Comparison of ENCODE assay signal across 8 mouse cellular contexts in the genomic region with DNA sequence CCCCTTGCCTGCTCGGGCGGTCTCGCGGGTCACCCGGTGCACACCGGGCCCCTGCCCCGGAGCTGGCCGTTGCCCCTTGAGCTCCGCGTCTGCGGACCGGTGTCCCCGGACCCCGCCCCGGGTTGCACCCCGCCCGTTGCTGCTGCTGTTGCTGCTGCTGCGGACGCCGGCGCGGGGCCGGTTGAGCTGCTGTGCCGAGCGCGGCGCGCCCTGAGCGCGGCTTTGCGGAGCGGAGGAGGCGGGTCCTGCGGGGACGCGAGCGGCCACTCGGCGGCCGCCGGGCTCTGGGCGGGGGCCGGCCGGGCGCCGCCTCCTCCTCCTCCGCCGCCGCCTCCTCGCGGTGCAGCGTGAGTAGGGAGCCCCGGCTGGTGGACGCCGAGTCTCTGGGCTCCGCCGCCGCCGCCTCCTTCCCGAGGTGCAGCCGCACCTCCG. TPM values are rescaled to one million over a fixed set of nuclear protein-coding genes. Genes with fewer than 3 reads are reported as not detected.
DNase-seq lines count a peak whose midpoint lies in the region; ATAC-seq and TF ChIP-seq lines count a peak whose summit lies in the region.

No protein-coding gene starts in this region.

- 0% methylated on average over 13 of the region's 62 CpGs for WGBS in hindbrain, postnatal 0 days

- peak overlapping the region; percentile 94 for H3K4me3 ChIP-seq in cortical plate, adult 2 months (ENCODE audit: insufficient read depth, low read length)
- H3K4me3 ChIP-seq in hindbrain, postnatal 0 days (ENCODE audit: low read length), result peak overlapping the region; percentile 56
- H3K4me3 ChIP-seq in megakaryocyte, embryonic 14.5 days (replicated peaks), result peak overlapping the region; percentile 100

- peak; percentile 77 for ATAC-seq in hindbrain, postnatal 0 days

- DNase-seq in adrenal gland, adult 8-10 months, result peak; percentile 79
- DNase-seq in gastrocnemius, adult 8-10 months (ENCODE audit: low spot score in 2 of 2), result peak; percentile 70 to 80
- DNase-seq in hindbrain, postnatal 0 days (ENCODE audit: low spot score), result peak; percentile 91
- peak; percentile 53 to 77 for DNase-seq in left cerebral cortex, adult 9 months (ENCODE audit: low spot score in 2 of 2)
- DNase-seq in right cerebral cortex, adult 2 months (ENCODE audit: low spot score in 2 of 2), result peak; percentile 72 to 77
- no peak for DNase-seq in thymus, postnatal 4 days

- H3K27me3 ChIP-seq in hindbrain, postnatal 0 days (ENCODE audit: insufficient read depth, low read length), result no peaks in the 10 kb centered on the region
- H3K27me3 ChIP-seq in megakaryocyte, embryonic 14.5 days (replicated peaks), result peaks cover 2% of the 10 kb centered on the region

- no peaks in the 10 kb centered on the region for H3K36me3 ChIP-seq in hindbrain, postnatal 0 days (ENCODE audit: insufficient read depth, low read length)
- no peaks in the 10 kb centered on the region for H3K36me3 ChIP-seq in megakaryocyte, embryonic 14.5 days (replicated peaks; ENCODE audit: low read length)

- H3K4me1 ChIP-seq in cortical plate, adult 2 months (ENCODE audit: control insufficient read depth, insufficient read depth, low read length), result peaks cover 1% of the 10 kb centered on the region; the same call in 1 of the 2 replicates
- 0 out of 2 replicates have a peak, but pooled peaks cover 4% of the 10 kb centered on the region for H3K4me1 ChIP-seq in hindbrain, postnatal 0 days (ENCODE audit: insufficient read depth, low read length)
- H3K4me1 ChIP-seq in megakaryocyte, embryonic 14.5 days, result peaks cover 15% of the 10 kb centered on the region

- TF ChIP-seq CTCF in cortical plate, adult 2 months (IDR thresholded peaks at IDR 0.05; ENCODE audit: extremely low read depth, insufficient read depth, low read length), result no peak
- TF ChIP-seq CTCF in hindbrain, postnatal 0 days (IDR thresholded peaks at IDR 0.05; ENCODE audit: low read depth), result no peak

- peak overlapping the region; percentile 87 for H3K9ac ChIP-seq in hindbrain, postnatal 0 days (replicated peaks; ENCODE audit: low read length)

- peak overlapping the region; percentile 66 for H3K4me2 ChIP-seq in hindbrain, postnatal 0 days (ENCODE audit: low read depth, low read length)

- no peaks in the 10 kb centered on the region for H3K9me3 ChIP-seq in hindbrain, postnatal 0 days (ENCODE audit: low read length)
- no peaks in the 10 kb centered on the region for H3K9me3 ChIP-seq in megakaryocyte, embryonic 14.5 days

- H3K27ac ChIP-seq in cortical plate, adult 2 months (ENCODE audit: insufficient read depth, low read length), result peak overlapping the region; percentile 100
- peak overlapping the region; percentile 96 for H3K27ac ChIP-seq in hindbrain, postnatal 0 days

- TF ChIP-seq POLR2A in cortical plate, adult 2 months (IDR thresholded peaks at IDR 0.05; ENCODE audit: extremely low read depth, insufficient read depth, low read length), result no peak; the same call in 1 of the 2 replicates

RNA-seq across cellular contexts. Expression of gene Atp2b1, which starts 0.6 kb away (rescaled TPM):
- 10 to 100 TPM; 48.0 to 69.1 (median 53.3) TPM for total RNA-seq in adrenal gland, adult 8-10 months (2022)
- 340 and 362 TPM in 2 replicates for polyA plus RNA-seq in cortical plate, adult 2 months (2012; rRNA removed)
- 10 to 100 TPM; 61.9 to 75.9 (median 73.7) TPM for total RNA-seq in gastrocnemius, adult 8-10 months (2022)
- total RNA-seq in hindbrain, postnatal 0 days (2014; rRNA removed), result 152 and 154 TPM in 2 replicates
- polyA plus RNA-seq in hindbrain, postnatal 0 days (2015; fragmentation: Nextera tagmentation; extraction: Ambion mirVana), result 336 and 338 TPM in 2 replicates
- 3.2 and 5.4 TPM in 2 replicates for polyA plus RNA-seq in megakaryocyte, embryonic 14.5 days (2012; ENCODE audit: insufficient read depth, low replicate concordance)
